Mouse (Mus musculus) liver, embryonic 11.5 days (tissue): ENCODE results near the gene Ube2d3. TPM values are rescaled to one million over a fixed set of nuclear protein-coding genes. Genes with fewer than 3 reads are reported as not detected.
"Not testable (repeated sequence)": the region's sequence is repeated elsewhere in the genome, so short reads cannot be mapped to it uniquely, and the experiment has no call there.

Source experiments
- ATAC-seq: fragments of 200-750 bp; cut with Nextera tagmentation; replicated peaks from 2 replicates; pipeline ENCODE4 v1.8.0; 2017; ENCODE audit warnings: moderate number of reproducible peaks, mild to moderate bottlenecking, moderate TSS enrichment, moderate library complexity; ENCODE audit not compliant: low FRiP score
- DNase-seq: peaks from one replicate; pipeline ENCODE4 v3.0.0-alpha.2; 2017; ENCODE audit warnings: low spot score
- H3K27ac ChIP-seq: fragments of 300-500 bp; sonication (generic); 2 replicates; pipeline ENCODE4 v1.5.1; 2014; ENCODE audit warnings: mild to moderate bottlenecking, low read depth, low read length, control low read depth
- H3K27me3 ChIP-seq: fragments of 300-500 bp; sonication (generic); replicated peaks from 2 replicates; pipeline ENCODE4 v1.6.1; 2014; ENCODE audit warnings: low read length, mixed read lengths; ENCODE audit not compliant: control insufficient read depth, insufficient read depth
- H3K36me3 ChIP-seq: fragments of 300-500 bp; sonication (generic); 2 replicates; pipeline ENCODE4 v1.6.1; 2014; ENCODE audit warnings: mild to moderate bottlenecking, low read length, moderate library complexity, mixed read lengths; ENCODE audit not compliant: control insufficient read depth, insufficient read depth
- H3K4me1 ChIP-seq: fragments of 300-500 bp; sonication (generic); replicated peaks from 2 replicates; pipeline ENCODE4 v1.6.1; 2014; ENCODE audit warnings: low read length, mixed read lengths; ENCODE audit not compliant: control insufficient read depth, insufficient read depth
- H3K4me2 ChIP-seq: fragments of 300-500 bp; sonication (generic); 2 replicates; pipeline ENCODE4 v1.6.1; 2014; ENCODE audit warnings: mild to moderate bottlenecking, control low read depth, moderate library complexity
- H3K4me3 ChIP-seq: fragments of 300-500 bp; sonication (generic); 2 replicates; pipeline ENCODE4 v1.5.1; 2014; ENCODE audit warnings: low read depth, low read length, control low read depth
- H3K9ac ChIP-seq: fragments of 300-500 bp; sonication (generic); 2 replicates; pipeline ENCODE4 v1.6.1; 2014; ENCODE audit warnings: low read depth, low read length, control low read depth
- H3K9me3 ChIP-seq: fragments of 300-500 bp; sonication (generic); 2 replicates; pipeline ENCODE4 v1.6.1; 2016; ENCODE audit warnings: low read length, inconsistent platforms, mixed read lengths; ENCODE audit not compliant: control insufficient read depth
- WGBS: fragments of 180-500 bp; shearing (Covaris S2); extraction: QIAGEN DNeasy Blood & Tissue Kit; methylation state at CpG from one replicate; pipeline ENCODE4 v1.1.7; 2014; 5-methylcytosine and 5-hydroxymethylcytosine counted together
- polyA plus RNA-seq: library from polyadenylated mRNA; unstranded; fragments of >200 nt; fragmentation: Nextera tagmentation; extraction: Ambion mirVana; gene quantifications from 2 replicates; pipeline ENCODE4 v1.2.1, GENCODE M21; 2014

Gene Ube2d3
- polyA plus RNA-seq, 1 experiment from 2014 or later, result 502 TPM

GRCm38 (mm10) chr3:135487803-135488202, 49.9 kb downstream of the Ube2d3 start:
- Histone ChIP-seq H3K27ac (no peak overlapping the region), H3K4me1 (no peaks in the 10 kb centered on the region), H3K4me2 (no peak overlapping the region), H3K36me3 (0 out of 2 replicates have a peak, but pooled peaks cover 2% of the 10 kb centered on the region), H3K27me3 (no peaks in the 10 kb centered on the region), H3K9ac (no peak overlapping the region), H3K9me3 (no peaks in the 10 kb centered on the region), H3K4me3 (no peak overlapping the region)
- DNase-seq, result no peak
- 68% methylated on average over 4 of the region's 4 CpGs for WGBS
- ATAC-seq, result no peak

- DNase-seq (no peak), ATAC-seq (no peak)
- WGBS, result 81% methylated on average over 5 of the region's 5 CpGs
- Histone ChIP-seq H3K36me3 (0 out of 2 replicates have a peak, but pooled peaks cover 2% of the 10 kb centered on the region), H3K9me3 (no peaks in the 10 kb centered on the region), H3K4me1 (no peaks in the 10 kb centered on the region), H3K27ac (no peak overlapping the region), H3K27me3 (no peaks in the 10 kb centered on the region), H3K9ac (no peak overlapping the region), H3K4me3 (no peak overlapping the region), H3K4me2 (no peak overlapping the region)
These were observed 52.0 kb downstream of the Ube2d3 start for GRCm38 (mm10) chr3:135489865-135490520.

DNA sequence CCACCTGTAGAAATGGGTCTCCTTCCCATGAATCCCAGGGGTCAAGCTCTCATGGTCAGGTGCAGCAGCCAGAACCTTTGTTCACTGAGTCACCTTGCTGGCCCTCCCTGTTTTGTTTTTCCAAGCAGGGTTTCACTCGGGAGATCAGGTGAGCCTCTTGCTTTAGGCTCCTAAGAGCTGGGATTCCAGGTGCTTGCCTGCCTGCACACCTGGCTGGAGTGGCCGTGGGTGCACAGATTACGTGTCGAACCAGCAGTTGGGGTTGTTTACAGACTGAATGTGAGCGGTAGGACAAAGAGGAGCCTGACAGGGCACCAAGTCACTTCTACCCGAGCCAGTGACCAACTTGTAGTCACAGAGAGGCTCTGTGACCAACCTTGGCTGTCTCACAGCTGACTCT, 53.2 kb downstream of the Ube2d3 start:
- H3K9ac ChIP-seq, result no peak overlapping the region
- H3K27me3 ChIP-seq, result no peaks in the 10 kb centered on the region
- H3K4me2 ChIP-seq, result no peak overlapping the region
- H3K4me1 ChIP-seq, result no peaks in the 10 kb centered on the region
- DNase-seq (no peak), ATAC-seq (no peak)
- H3K36me3 ChIP-seq, result 0 out of 2 replicates have a peak, but pooled peaks cover 2% of the 10 kb centered on the region
- WGBS, result 84% methylated on average over 6 of the region's 6 CpGs
- H3K4me3 ChIP-seq, result no peak overlapping the region
- H3K9me3 ChIP-seq, result no peaks in the 10 kb centered on the region
- no peak overlapping the region for H3K27ac ChIP-seq

- not testable (repeated sequence) for ATAC-seq, H3K4me2 ChIP-seq, H3K4me1 ChIP-seq, H3K9ac ChIP-seq, DNase-seq, H3K4me3 ChIP-seq, H3K36me3 ChIP-seq, H3K27me3 ChIP-seq, H3K27ac ChIP-seq, H3K9me3 ChIP-seq
- WGBS, result 83% methylated on average over 7 of the region's 7 CpGs
These were observed 55.4 kb downstream of the Ube2d3 start for GRCm38 (mm10) chr3:135493320-135493719.

GRCm38 (mm10) chr3:135497956-135498355, 60.0 kb downstream of the Ube2d3 start:
- not testable (repeated sequence) for H3K4me3 ChIP-seq, H3K27me3 ChIP-seq, H3K36me3 ChIP-seq, H3K4me1 ChIP-seq, H3K4me2 ChIP-seq, H3K9me3 ChIP-seq, ATAC-seq, H3K27ac ChIP-seq, DNase-seq, H3K9ac ChIP-seq
- WGBS, result 84% methylated on average over 4 of the region's 4 CpGs

DNA sequence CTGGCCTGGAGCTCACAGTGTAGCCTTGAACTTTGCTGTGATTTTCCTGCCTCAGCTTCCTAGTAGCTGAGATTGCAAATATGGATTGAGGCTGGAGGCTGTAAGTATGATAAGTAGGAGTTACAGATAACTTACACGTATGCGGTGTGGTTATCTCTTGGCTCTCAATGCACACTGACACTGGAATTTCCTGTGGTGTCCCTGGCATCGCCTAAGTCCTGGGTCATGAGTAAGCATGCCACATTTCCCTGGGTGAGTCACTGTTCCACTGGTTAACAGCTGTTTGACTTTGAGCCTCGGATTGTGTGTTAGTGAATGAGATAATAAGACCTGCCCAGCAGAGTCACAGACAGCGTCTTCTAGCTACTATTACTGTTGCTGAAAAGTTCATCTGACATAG, 60.9 kb downstream of the Ube2d3 start:
- Histone ChIP-seq H3K9ac (no peak overlapping the region), H3K4me1 (no peaks in the 10 kb centered on the region), H3K27ac (no peak overlapping the region), H3K4me2 (no peak overlapping the region), H3K4me3 (no peak overlapping the region), H3K27me3 (no peaks in the 10 kb centered on the region), H3K9me3 (no peaks in the 10 kb centered on the region), H3K36me3 (no peaks in the 10 kb centered on the region)
- DNase-seq, result no peak
- ATAC-seq, result peak; percentile 23; the same call in 1 of the 2 replicates
- 34% methylated on average over 5 of the region's 5 CpGs for WGBS

GRCm38 (mm10) chr3:135503160-135503559, 65.2 kb downstream of the Ube2d3 start:
- no peak overlapping the region for H3K27ac ChIP-seq
- no peaks in the 10 kb centered on the region for H3K9me3 ChIP-seq
- ATAC-seq, result no peak

DNA sequence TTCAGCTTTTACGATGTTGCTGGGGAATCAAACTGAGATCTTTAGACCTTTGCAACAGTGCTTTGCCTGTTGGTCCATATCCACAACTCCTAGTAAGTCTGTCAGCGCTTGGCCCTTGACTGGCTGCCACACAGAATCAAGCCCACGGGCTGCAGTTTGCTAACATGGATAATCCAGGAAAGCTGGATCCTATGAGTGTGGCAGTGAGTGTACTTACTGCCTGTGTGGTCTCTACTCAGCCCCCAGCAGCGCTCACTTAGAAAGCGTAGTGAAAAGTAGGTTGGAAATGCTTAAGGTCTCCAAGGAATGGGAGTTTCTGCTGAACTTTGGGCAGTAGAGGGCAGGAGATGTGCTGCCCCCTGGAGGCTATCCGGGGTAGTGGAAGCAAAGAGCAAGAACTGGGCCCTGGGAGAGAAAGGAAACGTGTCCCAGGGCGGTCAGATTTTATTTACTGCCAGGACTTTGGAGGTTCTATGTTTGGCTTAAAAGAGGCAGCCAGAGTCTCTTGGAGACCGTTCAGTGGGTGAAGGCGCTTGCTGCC, 67.5 kb downstream of the Ube2d3 start:
- 60% methylated on average over 10 of the region's 10 CpGs for WGBS
- H3K4me1 ChIP-seq, result no peaks in the 10 kb centered on the region
- H3K9ac ChIP-seq, result no peak overlapping the region
- no peak overlapping the region for H3K4me2 ChIP-seq
- H3K36me3 ChIP-seq, result no peaks in the 10 kb centered on the region
- H3K4me3 ChIP-seq, result no peak overlapping the region
- no peak for ATAC-seq
- H3K9me3 ChIP-seq, result no peaks in the 10 kb centered on the region
- no peak overlapping the region for H3K27ac ChIP-seq
- no peak for DNase-seq
- H3K27me3 ChIP-seq, result no peaks in the 10 kb centered on the region

More at GRCm38 (mm10) chr3:135503160-135503559, 65.2 kb downstream of the Ube2d3 start:
- H3K4me1 ChIP-seq, result no peaks in the 10 kb centered on the region
- H3K27me3 ChIP-seq, result no peaks in the 10 kb centered on the region
- no peaks in the 10 kb centered on the region for H3K36me3 ChIP-seq
- WGBS, result 76% methylated on average over 5 of the region's 5 CpGs
- no peak overlapping the region for H3K4me2 ChIP-seq
- no peak overlapping the region for H3K9ac ChIP-seq
- no peak for DNase-seq
- H3K4me3 ChIP-seq, result no peak overlapping the region

DNA sequence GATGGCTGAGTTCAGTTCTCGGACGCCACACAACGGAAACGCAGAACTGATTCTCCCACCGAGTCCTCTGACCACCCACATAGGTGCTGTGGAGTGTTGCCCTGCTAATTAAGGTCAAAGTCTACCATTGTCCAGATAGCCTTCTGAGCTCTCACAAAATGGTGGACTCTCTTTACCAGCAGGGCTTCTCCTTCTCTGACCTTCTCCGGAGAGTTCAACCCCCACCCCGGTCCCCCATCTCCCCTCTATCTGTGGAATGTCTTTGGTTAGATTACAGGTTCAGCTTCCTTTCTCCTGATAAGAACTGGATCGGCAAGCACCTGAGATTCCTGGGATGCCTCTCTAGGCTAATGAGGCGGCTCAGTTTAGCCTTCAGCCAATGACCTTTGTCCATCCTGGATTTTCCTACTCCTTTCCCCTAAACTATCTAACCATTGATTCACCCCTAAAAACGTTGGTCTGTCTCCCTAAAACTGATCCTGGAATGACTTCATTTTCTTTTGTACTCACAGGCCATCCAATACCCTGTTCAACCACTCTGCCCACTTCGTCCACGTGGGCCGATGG, 68.0 kb downstream of the Ube2d3 start:
- H3K27ac ChIP-seq, result no peak overlapping the region
- ATAC-seq, result 0 out of 2 replicates have a peak, but pooled peaks have one; percentile 18
- no peaks in the 10 kb centered on the region for H3K9me3 ChIP-seq
- no peak overlapping the region for H3K9ac ChIP-seq
- DNase-seq, result no peak
- H3K4me1 ChIP-seq, result no peaks in the 10 kb centered on the region
- no peaks in the 10 kb centered on the region for H3K27me3 ChIP-seq
- H3K36me3 ChIP-seq, result no peaks in the 10 kb centered on the region
- H3K4me3 ChIP-seq, result no peak overlapping the region
- WGBS, result 80% methylated on average over 13 of the region's 13 CpGs
- no peak overlapping the region for H3K4me2 ChIP-seq
